Mouse (Mus musculus) intestine, postnatal 0 days (tissue): ENCODE data around the gene Tyk2. TPM values are rescaled to one million over a fixed set of nuclear protein-coding genes. Genes with fewer than 3 reads are reported as not detected.

ENCODE experiments used
- ATAC-seq: fragments of 200-750 bp; cut with Nextera tagmentation; 2 replicates; pipeline ENCODE4 v1.8.0; 2017; ENCODE audit warnings: mild to moderate bottlenecking, moderate TSS enrichment, moderate library complexity
- H3K27ac ChIP-seq: fragments of 300-500 bp; sonication (generic); 2 replicates; pipeline ENCODE4 v1.5.1; 2014; ENCODE audit warnings: mild to moderate bottlenecking, low read depth, low read length, moderate library complexity
- H3K27me3 ChIP-seq: fragments of 300-500 bp; sonication (generic); replicated peaks from 2 replicates; pipeline ENCODE4 v1.6.1; 2014; ENCODE audit warnings: low read length, mixed read lengths; ENCODE audit not compliant: control insufficient read depth, insufficient read depth
- H3K36me3 ChIP-seq: fragments of 300-500 bp; sonication (generic); 2 replicates; pipeline ENCODE4 v1.6.1; 2014; ENCODE audit warnings: mild to moderate bottlenecking, moderate library complexity; ENCODE audit not compliant: control insufficient read depth, insufficient read depth
- H3K4me1 ChIP-seq: fragments of 300-500 bp; sonication (generic); replicated peaks from 2 replicates; pipeline ENCODE4 v1.6.1; 2014; ENCODE audit warnings: antibody characterized with exemption, low read length, mixed read lengths; ENCODE audit not compliant: control insufficient read depth, insufficient read depth
- H3K4me2 ChIP-seq: fragments of 300-500 bp; sonication (generic); replicated peaks from 2 replicates; pipeline ENCODE4 v1.6.1; 2014; ENCODE audit warnings: low read depth, mild to moderate bottlenecking, moderate library complexity
- H3K4me3 ChIP-seq: fragments of 300-500 bp; sonication (generic); 2 replicates; pipeline ENCODE4 v1.5.1; 2014; ENCODE audit warnings: low read depth, low read length
- H3K9ac ChIP-seq: fragments of 300-500 bp; sonication (generic); 2 replicates; pipeline ENCODE4 v1.6.1; 2014; ENCODE audit warnings: mild to moderate bottlenecking, low read depth, low read length
- H3K9me3 ChIP-seq: fragments of 300-500 bp; sonication (generic); 2 replicates; pipeline ENCODE4 v1.6.1; 2016; ENCODE audit warnings: mixed run types; ENCODE audit not compliant: control insufficient read depth
- CTCF ChIP-seq: sonication (generic); IDR thresholded peaks from 2 replicates; pipeline ENCODE4 v1.5.1; 2016; ENCODE audit warnings: low read depth, mild to moderate bottlenecking, control low read depth, antibody characterized with exemption, moderate library complexity
- WGBS: fragments of 180-500 bp; shearing (Covaris S2); extraction: QIAGEN DNeasy Blood & Tissue Kit; methylation state at CpG from one replicate; pipeline ENCODE4 v1.1.7; 2014; 5-methylcytosine and 5-hydroxymethylcytosine counted together
- polyA plus RNA-seq: library from polyadenylated mRNA; unstranded; fragments of >200 nt; fragmentation: Nextera tagmentation; extraction: Ambion mirVana; gene quantifications from 2 replicates; pipeline ENCODE4 v1.2.1, GENCODE M21; 2015

Tyk2 gene
- polyA plus RNA-seq, 1 experiment from 2014 or later = 8.0 TPM

DNA sequence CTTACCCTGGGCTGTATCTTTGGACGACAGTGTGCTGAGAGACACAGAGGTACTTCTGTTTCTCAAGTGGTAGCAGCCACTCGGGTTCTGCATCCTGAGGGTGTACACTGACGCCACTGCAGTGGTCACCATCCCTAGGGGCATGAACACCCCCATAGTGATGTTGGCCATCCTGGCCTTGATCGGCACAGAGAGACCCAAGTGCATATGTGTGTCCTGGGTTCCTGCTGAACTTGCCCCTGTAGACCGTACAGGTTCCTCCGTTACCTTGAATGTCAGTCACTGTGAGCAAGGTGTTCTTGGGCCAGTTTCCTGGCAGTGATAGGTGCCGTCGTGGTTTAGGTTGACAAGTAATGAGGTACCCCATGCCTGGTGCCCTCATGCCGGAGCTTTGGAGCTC, 37.6 kb downstream of the Tyk2 start:
- H3K27ac ChIP-seq = no peak overlapping the region
- no peak overlapping the region for H3K9ac ChIP-seq
- TF ChIP-seq CTCF = no peak
- no peak for ATAC-seq
- H3K4me3 ChIP-seq = no peak overlapping the region
- no peaks in the 10 kb centered on the region for H3K4me1 ChIP-seq
- WGBS = 94% methylated on average over 9 of the region's 9 CpGs
- no peak overlapping the region for H3K4me2 ChIP-seq
- H3K9me3 ChIP-seq = no peaks in the 10 kb centered on the region
- H3K36me3 ChIP-seq = peaks cover 17% of the 10 kb centered on the region
- no peaks in the 10 kb centered on the region for H3K27me3 ChIP-seq

DNA sequence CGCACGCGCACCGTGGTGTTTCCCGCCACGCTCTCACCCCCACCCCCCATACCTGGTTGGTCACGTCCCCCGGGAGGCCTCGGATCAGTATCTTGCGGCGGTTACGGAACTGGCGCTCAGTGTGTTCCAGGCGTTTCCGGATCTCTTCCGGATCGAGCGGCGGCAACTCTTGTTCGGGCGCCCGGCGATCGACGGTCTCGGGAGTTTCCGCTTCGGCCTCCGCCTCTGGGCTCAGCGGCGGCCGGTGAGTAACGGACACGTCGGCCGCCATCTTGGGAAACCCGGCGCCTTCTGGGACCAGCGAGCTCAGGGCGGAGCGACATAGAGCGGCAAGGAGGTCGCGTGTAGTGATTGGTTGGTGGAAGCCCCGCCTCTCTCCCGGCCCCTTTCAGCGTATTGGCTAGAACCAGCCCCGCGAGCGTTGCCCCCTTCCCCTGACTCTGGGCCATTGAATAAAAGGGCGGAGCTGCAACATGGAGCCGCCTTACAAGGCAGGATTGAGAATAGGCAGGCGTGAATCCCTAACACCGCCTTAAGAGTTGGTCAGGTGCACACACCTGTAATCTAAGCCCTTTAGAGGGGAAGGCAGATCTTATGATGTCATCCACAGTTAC, 39.2 kb downstream of the Tyk2 start, which contains the start of the genes Gm38431 and Raver1:
Gene Gm38431, minus strand, starts transcription at position 291 of the 614 bp plus-strand sequence.
Gene Raver1, minus strand, starts transcription at position 302 of the 614 bp plus-strand sequence.
- Histone ChIP-seq H3K9me3 (no peaks in the 10 kb centered on the region), H3K9ac (peak within 1 kb of the TSS; percentile 63), H3K27ac (peak within 1 kb of the TSS; percentile 84), H3K4me2 (peak within 1 kb of the TSS; percentile 75), H3K36me3 (peaks cover 28% of the 10 kb centered on the region), H3K4me3 (peak within 1 kb of the TSS; percentile 61), H3K27me3 (no peaks in the 10 kb centered on the region), H3K4me1 (no peaks in the 10 kb centered on the region)
- TF ChIP-seq CTCF = no peak
- ATAC-seq = peak; percentile 98
- WGBS = under 1% methylated on average over 54 of the region's 54 CpGs

DNA sequence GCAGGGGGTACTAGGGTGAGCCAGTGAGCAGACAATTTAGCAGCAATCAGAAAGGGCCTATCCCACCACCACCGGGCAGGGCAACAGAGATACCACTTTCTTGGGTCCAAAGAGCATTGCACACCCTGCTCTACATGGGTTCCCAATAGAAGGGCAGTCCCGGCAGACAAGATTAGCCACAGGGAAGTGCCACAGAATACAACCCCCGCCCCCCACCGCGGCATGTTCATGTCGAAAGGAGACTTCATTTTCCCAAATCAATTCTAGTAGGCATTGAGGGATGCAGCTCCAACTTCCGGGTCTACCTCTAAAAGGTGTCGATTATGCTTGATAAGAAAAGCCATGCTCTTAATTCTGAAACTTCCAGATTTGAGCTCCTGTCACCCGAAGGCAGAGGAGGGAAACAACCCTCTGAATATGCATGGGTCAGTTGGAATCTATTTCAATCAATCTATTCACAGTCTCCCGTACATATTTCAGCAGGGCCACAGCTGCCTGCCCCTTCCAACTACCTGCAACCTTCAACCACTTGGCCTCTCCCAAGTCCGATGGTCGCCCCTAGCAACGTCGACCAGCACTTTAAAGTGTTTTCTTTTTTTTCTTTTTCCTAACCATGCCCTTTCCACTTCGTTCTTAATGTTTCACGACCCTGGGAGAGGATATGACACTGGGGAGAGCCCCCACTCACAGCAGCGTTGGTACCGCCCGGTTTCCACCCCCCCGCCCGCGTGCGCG, 39.9 kb downstream of the Tyk2 start:
- Histone ChIP-seq H3K9me3 (no peaks in the 10 kb centered on the region), H3K36me3 (peaks cover 34% of the 10 kb centered on the region), H3K4me3 (peak overlapping the region; percentile 61), H3K4me2 (peak overlapping the region; percentile 75), H3K9ac (peak overlapping the region; percentile 63), H3K4me1 (no peaks in the 10 kb centered on the region), H3K27me3 (no peaks in the 10 kb centered on the region), H3K27ac (peak overlapping the region; percentile 84)
- no peak for TF ChIP-seq CTCF
- 1% methylated on average over 24 of the region's 24 CpGs for whole genome bisulfite sequencing
- ATAC-seq = peak; percentile 58

DNA sequence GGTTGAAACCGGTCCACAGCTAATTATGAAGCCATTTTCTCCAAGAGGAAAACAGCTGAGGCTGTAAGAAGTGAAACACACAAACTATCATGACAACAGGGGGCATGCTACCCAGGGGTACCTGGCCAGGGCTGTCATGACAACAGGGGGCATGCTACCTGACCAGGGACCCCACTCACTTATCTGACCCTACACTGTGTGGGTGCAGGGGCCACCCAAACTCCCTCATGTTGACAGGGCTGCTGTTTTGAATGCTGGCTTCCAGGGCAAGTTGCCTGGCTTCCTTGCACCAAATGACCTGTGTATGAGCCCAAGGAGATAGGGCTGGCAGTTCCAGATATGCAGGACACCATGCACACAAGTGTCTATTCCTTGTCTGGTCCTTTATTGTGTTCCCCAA, 40.5 kb downstream of the Tyk2 start:
- peak overlapping the region; percentile 11; the same call in 1 of the 2 replicates for H3K27ac ChIP-seq
- 65% methylated on average over 1 of the region's 1 CpGs for WGBS
- TF ChIP-seq CTCF = no peak

DNA sequence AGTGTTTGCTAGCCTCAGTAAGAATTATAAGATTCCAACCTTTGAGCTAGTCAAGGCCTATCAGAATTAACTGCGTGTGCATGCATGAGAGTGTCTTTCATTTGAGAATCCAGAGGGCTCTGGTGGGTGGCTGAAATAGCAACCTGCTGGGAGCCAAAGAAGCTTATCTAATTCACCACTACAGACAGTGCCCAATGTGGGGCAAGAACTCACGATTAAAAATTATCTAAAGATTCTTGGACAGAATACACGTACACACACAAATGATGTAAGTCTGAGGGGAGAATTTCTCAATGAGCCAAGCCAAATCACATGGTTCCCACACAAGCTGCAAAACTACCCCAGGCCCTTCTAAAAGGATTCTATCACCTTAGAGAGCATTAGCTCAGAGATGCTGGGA, 47.7 kb downstream of the Tyk2 start:
- Histone ChIP-seq H3K27ac (no peak overlapping the region), H3K4me1 (no peaks in the 10 kb centered on the region), H3K27me3 (no peaks in the 10 kb centered on the region), H3K9me3 (no peaks in the 10 kb centered on the region), H3K9ac (no peak overlapping the region), H3K4me2 (no peak overlapping the region), H3K4me3 (no peak overlapping the region), H3K36me3 (peaks cover 77% of the 10 kb centered on the region)
- 84% methylated on average over 3 of the region's 3 CpGs for WGBS
- ATAC-seq = no peak
- TF ChIP-seq CTCF = no peak

More for the DNA sequence above, 40.5 kb downstream of the Tyk2 start:
- Histone ChIP-seq H3K4me1 (no peaks in the 10 kb centered on the region), H3K36me3 (peaks cover 40% of the 10 kb centered on the region), H3K9ac (no peak overlapping the region), H3K9me3 (no peaks in the 10 kb centered on the region), H3K4me3 (peak overlapping the region; percentile 61), H3K27me3 (no peaks in the 10 kb centered on the region), H3K4me2 (peak overlapping the region; percentile 75)
- no peak for ATAC-seq

DNA sequence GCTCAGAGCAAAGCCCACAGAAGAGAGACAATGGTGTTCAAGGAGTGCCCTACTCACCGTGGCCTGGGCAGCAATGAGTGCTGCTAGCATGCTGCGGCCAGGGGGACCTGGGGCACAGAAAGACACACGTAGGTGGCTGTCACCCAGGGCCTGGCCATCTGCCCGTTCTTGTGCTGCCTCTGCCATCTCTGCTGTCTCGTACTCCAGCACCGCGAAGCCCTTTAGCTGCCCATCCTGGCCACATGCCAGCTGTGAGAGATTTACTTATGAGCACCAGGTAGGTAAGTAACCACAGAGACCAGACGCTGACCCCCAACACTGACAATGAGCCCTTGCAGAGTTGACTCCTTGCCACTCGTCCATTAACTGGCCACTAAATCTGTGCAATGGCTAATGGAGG, 49.9 kb downstream of the Tyk2 start:
- Histone ChIP-seq H3K4me2 (no peak overlapping the region), H3K4me3 (no peak overlapping the region), H3K4me1 (no peaks in the 10 kb centered on the region), H3K9me3 (no peaks in the 10 kb centered on the region), H3K27me3 (no peaks in the 10 kb centered on the region), H3K9ac (no peak overlapping the region), H3K36me3 (peaks cover 83% of the 10 kb centered on the region), H3K27ac (no peak overlapping the region)
- 91% methylated on average over 9 of the region's 9 CpGs for WGBS
- no peak for TF ChIP-seq CTCF
- no peak for ATAC-seq
